Mouse (Mus musculus): Measurements from ENCODE around the gene Serpine3. TPM values are rescaled to one million over a fixed set of nuclear protein-coding genes. Genes with fewer than 3 reads are reported as not detected.
"Not testable (repeated sequence)": the region's sequence is repeated elsewhere in the genome, so short reads cannot be mapped to it uniquely, and the experiment has no call there.

The Serpine3 gene
- not detected for total RNA-seq (2021)
- long read RNA-seq, partial matches to known transcripts, result 0 of 1 reads
- long read RNA-seq, other reads (novel, unspliced or antisense), result 1 of 1 reads

DNA sequence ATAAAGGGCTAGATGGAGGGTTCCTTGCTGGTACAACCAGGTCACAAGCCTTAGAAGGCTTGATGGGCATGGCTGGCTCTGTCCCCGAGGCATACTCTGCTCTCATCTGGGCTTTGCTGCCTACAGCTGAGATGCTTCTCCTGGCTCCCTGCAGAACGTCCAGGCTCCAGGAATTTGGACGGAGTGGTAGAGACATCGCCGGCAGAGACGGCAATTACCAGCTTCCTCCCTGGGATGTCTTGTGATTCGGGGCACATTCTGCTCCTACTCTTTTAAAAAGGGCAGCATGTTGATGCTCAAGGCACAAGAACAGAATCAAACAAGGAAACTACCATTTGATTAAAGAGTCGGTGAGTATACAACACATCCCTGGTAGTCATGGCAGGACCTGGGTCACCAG is at the start of gene Serpine3:
Serpine3 (plus strand) TSS at position 301 of the 400 bp plus-strand sequence.
- no peak for DNase-seq (ENCODE audit: low spot score in 2 of 2)

DNA sequence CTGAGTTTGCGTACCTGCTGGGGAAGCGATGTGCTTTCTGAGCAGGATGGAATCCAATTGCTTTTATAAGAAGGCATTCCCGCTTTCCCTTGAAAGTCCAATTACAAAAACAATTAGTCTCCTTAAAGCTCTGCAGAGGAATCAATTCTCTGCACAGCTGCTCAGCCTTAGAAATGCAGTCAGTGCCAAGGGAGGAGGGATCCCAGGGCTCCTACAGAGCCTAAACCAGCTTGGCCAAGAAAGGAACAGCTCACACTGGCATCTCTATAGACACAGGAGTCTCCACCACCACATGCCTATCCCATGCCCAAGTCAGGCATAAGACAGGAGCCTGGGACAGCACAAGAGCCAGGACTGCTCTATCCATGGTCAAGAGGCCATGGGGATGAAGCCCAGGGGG is 41.1 kb upstream of the Serpine3 start:
- peak in 1 of 2 experiments; percentile 43 for DNase-seq (ENCODE audit: low spot score in 2 of 2)

DNA sequence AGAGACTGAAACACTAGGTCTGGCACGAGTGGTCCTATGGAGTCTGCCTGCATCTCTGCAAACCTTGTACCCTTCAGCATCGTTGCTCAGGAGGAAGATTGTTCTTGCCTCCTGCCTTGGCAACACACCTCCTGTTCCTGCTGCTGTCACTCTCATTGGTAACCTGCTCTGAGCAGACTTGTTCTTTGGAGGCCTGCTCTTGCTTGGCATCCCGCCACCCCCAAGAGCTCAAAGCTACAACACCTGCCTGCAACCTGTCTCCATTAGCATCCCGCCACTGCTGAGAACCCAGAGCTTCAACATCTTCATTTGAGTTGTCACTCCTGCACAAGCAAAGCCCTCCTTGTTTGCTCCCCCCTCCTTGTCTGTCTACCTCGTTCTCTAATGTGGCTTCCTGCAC is 35.5 kb upstream of the Serpine3 start:
- DNase-seq (ENCODE audit: low spot score in 2 of 2), result no peak

DNA sequence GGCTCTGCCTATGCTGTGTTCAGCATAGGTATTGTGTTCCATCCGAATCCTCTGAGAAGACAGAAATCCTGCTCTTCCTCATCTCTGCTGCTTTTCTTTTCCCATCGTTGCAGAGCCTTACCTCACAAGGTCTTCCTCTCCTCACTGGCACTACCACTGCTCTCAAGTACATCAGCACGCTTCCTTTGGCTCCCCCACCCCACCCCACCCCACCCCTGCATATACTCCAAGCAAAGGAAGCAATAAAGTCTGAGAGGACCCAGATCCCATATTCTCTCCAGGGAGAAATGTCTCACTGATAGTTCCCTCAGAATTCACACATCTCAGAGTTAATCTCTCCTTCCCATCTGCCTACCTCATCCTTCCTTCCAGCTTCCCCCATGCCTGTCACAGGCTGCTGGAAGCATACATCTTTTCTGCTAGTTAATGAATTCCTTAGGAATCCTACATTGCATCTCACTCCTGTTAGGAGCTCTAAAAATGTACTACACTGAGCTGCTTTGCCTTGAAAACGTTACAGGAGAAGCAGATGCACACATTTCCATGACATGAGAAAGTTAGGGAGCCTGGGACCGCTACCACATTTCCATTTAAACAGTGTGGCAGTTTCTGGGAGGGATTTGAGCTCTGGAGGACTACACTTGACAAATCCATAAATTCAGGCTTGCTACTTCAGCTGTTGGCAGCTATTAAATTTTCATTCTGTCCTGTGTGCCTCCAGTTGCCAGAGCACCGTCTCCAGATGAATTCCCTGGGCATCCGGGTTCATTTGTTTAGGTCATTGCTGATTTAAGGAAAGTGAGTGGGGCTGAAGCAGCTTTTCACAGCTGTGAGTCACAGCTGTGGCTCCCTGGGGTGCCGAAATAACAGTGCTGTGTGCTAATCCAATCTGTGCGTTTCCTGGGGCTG is 25.8 kb upstream of the Serpine3 start:
- DNase-seq (ENCODE audit: low spot score in 2 of 2), result peak in 1 of 2 experiments; percentile 14

DNA sequence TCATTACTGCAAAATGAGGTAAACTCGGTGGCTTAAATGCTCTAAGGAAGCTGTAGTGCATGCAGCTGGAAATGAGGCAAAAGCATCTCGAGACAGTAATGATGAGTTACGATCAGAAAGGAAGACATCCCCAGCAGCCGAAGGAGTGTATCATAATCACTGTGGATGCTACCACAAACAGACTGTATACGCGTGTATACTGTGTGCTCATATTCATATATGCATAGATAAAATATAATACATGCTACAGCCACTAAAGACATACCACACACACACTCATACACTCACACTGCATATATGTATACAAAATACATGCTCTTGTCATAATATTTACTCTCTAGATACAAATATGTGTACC is 25.1 kb upstream of the Serpine3 start:
- peak in 1 of 2 experiments; percentile 10 for DNase-seq (ENCODE audit: low spot score in 2 of 2)

DNA sequence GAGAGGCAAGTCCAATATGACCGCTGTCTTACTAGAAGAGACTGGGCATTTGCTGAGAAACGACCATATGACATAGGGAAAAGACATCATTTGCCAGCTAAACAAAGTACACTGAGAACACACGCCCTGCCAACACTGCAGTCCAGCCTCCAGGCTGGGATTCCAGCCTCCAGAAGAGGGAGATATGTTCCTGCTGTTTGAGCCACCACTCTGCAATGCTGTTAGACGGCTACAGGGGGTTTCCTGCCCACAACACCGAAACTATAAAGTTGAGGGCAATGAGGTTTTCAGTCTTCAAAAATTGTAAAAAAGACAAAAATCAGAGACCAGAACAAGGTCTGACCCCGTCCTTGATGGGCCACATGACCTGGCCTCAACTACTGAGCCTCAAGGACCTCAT is 24.4 kb upstream of the Serpine3 start:
- no peak for DNase-seq (ENCODE audit: low spot score in 2 of 2)

DNA sequence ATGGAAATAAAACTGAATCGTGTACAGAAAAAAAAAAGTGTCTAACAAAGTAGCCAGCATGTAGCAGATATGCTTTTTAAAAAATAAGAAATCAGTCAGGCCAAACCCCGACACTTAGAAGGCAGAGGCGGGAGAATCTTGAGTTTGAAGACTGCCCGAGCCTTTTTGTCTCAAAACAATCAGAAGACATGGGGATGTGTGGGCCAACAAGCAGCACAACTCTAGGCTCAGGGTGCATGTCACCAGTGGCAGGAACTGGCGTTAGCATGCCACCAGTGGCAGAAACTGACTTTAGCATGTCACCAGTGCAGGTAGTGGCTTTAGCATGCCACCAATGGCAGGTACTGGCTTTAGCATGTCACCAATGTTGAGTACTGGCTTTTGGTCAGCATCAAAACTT is 23.9 kb upstream of the Serpine3 start:
- no peak for DNase-seq (ENCODE audit: low spot score in 2 of 2)

DNA sequence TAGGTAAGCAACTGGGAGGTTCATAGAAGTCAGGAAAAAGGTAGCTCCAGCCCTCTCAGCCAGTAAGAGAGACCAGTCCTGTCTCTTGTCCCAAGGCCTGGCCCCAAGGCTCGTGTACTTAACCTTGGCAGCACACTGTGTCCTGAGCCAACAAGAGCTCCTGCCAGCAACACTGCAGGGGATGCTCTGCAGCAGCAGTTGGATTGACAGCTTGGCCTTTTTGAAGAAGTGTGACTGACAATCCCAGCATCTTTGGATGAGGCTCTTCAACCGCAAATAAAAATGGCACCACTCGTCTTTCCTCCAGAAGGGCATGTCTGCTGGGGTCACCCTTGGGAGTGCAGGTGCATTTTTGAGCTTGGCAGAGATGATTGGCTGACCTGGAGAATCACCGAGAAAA is 23.1 kb upstream of the Serpine3 start:
- no peak for DNase-seq (ENCODE audit: low spot score in 2 of 2)

DNA sequence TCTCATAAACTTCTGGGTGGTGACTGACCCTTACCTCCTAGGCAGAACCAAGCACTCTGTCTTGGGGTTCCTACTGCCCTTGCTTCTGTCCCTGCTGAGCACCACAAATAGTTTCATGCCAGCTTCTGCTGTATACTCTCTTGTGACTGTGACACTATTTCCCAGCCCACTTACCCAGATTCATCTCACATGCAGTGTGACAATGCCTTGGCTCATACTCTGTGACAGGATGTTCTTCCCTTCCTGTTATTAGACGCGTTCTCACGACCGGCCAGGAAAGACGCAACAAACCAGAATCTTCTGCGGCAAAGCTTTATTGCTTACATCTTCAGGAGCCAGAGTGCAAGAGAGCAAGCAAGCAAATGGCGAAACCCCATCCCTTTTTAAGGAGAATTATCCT is 21.1 kb upstream of the Serpine3 start:
- DNase-seq (ENCODE audit: low spot score in 2 of 2), result not testable (repeated sequence)

DNA sequence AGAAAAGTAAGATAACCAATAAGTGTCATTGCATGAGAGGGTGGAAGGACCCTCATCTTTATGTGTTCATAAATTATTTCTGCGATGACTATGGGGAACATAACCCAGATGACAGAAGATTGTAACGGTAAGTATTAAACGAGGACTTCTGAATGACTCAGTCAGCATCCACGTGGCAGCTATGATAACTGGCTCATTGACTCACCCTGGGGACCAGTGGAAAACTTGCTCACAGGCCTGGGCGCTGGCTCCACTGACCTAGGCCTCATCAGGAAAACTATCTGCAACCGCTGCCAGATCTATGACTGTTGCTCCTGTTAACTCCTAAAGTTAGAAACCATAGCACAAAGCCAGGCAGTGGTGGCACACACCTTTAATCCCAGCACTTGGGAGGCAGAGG is 15.1 kb upstream of the Serpine3 start:
- DNase-seq (ENCODE audit: low spot score in 2 of 2), result no peak

DNA sequence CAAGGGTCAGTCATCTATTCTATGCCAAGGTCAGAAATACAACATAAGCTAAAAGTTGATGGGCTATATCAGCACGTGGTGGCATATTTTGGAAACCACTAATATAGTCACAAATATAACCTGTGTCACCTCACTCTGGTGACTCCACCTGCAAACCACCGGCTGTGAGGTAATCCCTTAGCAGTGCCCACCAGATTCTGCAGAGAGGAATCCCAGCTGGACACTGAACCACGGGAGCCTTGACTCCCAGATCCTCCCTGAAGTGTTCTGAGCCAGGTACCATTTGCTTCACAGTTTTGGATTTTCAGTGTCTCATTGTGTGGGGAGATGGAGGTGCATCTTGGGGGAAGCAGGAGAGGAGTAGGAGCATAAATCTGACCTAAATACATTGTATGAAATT is 13.1 kb upstream of the Serpine3 start:
- DNase-seq (ENCODE audit: low spot score in 2 of 2), result no peak

DNA sequence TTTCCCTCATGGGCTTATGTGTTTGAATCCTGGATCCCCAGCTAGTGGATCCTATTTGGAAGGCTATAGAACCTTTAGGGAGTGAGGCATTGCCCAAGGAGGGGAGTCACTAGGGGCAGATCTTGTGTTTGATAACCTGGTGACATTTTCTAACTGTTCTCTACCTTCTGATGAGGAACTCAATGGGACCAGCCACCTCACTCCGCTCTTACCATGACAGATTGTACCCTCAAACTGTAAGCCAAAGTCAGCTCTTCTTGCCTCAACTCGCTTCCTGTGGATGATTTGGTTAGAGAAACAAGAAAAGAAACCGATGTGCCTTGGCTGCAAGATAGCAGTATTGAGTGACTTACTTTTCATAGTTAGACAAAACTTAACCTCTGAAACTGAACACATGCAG is 11.7 kb upstream of the Serpine3 start:
- DNase-seq (ENCODE audit: low spot score in 2 of 2), result no peak

DNA sequence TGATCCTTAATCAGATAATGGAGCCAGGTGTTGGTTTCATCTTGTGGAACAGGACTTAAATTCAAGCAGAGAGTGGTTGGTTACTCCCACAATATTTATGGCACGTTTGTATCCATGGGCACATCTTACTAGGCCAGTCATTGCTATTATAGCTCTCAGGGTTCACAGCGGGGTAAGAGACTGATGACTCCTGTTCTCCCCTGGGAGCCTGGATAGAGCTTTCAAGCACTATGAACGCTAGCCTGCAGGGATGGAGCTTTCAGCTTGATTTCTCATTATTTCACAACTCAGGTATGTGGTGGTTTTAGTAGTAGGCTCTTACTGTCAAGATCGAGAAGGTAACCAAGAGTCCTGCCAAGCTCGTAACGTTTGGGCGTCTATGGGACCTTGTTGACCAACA is 7.5 kb upstream of the Serpine3 start:
- no peak for DNase-seq (ENCODE audit: low spot score in 2 of 2)

DNA sequence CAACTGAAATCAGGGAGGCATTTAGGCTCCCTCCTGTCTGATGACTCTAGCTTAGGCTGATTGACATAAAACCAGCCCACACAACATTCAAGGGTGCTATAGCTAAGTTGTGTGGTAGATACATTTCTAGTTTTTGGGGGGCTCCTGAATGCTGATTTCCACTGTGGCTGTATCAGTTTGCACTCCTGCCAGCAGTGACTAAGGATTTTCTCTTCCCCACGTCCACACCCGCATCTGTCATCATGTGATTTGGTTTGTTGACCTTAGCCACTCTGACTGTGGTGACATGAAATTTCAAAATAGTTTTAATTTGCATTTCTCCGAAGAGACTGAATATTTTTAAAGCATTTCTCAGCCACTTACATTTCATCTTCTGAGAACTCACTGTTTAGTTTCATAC is 6.0 kb upstream of the Serpine3 start:
- DNase-seq (ENCODE audit: low spot score in 2 of 2), result no peak

DNA sequence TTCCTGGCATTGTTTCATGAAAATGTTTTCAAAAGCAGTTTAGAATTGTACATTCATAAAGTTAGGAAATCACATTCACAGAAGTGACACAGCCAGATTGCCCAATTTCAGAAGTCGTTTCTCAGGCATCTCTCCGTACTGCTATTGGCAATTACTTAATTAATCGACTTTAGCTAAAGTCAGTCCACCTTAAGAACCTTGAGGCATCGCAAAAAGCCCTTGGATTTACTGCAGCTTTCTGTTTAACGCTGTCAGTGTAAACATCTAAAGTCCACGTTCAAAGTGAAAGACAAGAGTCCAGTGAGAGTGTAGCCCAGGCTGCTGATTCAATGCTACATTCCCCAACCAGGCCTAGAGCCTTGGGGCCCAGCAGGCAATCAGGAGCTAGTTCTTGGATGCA is 1.1 kb upstream of the Serpine3 start:
- DNase-seq (ENCODE audit: low spot score in 2 of 2), result no peak

DNA sequence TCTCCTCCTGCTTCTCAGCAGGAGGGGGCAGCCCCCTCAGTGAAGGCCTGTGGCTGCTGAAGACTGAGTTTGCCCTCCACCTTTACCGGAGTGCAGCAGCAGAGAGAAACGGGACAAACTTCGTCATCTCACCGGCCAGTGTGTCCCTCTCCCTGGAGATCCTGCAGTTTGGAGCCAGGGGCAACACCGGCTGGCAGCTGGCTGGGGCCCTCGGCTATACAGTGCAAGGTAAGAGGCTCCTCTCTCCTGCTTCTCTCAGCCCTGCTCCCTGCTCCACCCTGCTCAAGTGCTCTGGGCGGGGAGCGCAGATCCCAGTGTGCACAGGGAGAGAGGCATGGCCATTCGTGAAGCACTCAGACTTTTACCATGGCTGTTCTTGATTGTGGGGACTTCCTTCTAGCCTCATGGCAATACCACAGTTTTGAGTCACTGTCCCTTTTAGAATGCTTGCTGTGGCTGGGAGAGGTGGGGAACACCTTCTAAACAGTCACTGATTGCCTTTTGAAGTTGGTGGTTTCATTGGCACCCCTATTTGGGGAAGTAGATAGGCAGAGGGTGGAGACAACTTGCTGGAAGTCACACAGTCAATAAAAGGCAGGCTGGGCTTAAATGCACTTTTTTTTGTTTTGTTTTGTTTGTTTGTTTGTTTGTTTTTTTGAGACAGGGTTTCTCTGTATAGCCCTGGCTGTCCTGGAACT is 1.7 kb downstream of the Serpine3 start:
- DNase-seq (ENCODE audit: low spot score in 2 of 2), result no peak

DNA sequence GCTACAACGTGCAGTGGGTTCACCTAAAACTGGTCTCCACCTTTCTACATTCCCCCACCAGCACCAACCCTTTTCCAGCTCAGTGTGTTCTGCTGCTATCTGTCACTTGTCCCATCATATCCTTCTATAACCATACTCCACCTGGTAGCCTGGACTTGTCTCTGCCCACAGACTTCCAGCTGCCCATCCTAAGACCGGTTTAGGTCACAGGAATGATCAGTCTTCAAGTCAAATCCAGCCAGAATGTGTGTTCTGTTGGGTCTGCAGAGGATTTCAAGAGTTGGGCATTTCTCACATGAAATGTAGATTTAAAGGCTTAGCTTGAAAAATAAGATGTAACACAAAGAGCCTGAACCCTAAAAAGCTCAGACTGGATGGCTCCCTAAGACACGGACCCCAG is 10.2 kb downstream of the Serpine3 start:
- no peak for DNase-seq (ENCODE audit: low spot score in 2 of 2)

DNA sequence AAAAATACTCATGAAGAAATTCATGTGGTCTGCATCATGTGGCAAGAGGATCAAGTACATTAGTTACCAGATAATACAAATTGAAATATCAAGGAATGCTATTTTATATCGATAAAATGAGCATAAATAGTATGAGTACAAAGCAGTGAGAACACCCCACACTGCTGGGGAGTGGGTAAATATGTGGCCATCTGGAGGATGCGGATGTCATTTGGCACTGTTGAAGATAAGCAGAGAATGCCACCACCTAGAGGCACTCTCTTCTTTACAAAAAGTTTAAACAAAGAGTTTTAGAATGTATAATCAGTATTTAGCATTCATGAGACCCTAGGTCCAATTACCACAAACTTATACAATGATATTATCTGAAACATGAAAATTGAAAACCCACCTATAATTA is 54.7 kb downstream of the Serpine3 start:
- DNase-seq (ENCODE audit: low spot score in 2 of 2), result peak in 1 of 2 experiments; percentile 57

DNA sequence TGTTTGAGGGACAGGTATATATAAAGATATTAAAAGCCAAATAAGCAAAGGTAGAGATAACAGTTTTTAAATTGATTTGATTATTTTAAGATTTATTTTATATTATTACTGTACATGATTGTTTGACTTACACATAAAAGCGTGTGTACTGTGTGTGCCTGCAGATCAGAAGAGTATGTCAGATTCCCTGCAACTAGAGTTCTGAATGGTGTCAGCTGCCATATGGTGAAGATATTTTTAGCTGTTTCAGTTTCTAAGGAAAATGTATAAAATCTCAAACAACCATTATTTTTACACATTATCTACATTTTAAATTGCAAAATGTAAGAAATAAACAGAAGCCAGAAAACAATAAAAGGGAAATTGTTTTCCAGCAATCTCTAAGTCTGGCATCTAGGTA is 58.2 kb downstream of the Serpine3 start:
- no peak for DNase-seq (ENCODE audit: low spot score in 2 of 2)

DNA sequence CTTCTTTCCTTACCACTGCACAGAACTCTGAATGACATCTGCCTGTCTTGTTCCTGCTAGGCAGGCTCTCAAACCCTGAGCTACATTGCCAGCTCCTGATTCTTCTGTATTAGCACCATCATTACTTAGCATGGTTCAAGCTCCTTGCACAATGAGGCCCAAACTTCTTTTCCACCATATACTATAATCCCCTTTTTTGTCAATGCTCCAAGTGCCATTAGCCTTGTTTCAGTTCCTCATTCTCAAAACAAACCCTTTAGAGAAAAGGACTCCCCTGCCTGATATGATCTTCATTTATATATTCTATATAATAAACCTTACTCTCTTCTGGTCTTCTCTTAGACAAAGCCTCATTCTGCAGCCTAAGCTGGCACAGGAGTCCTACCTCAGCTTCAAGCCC is 61.1 kb downstream of the Serpine3 start:
- no peak for DNase-seq (ENCODE audit: low spot score in 2 of 2)

DNA sequence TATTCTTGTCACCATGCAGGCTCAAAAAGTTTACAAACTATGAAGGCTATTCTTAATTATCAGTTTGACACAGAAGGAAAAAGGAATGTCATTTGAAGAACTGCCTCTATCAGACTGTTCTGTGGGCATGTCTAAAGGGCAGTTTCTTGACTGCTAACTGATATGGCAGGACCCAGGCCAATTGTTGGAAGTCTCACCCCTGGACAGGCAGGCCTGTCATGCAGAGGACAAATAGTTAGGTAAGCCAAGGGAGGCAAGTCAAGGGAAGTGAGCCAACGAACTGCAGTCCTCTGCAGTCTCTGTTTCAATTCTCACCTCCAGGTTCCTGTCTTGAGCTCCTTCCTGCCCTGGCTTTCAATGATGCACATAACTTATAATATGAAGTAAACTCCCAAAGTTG is 68.4 kb downstream of the Serpine3 start:
- no peak for DNase-seq (ENCODE audit: low spot score in 2 of 2)

DNA sequence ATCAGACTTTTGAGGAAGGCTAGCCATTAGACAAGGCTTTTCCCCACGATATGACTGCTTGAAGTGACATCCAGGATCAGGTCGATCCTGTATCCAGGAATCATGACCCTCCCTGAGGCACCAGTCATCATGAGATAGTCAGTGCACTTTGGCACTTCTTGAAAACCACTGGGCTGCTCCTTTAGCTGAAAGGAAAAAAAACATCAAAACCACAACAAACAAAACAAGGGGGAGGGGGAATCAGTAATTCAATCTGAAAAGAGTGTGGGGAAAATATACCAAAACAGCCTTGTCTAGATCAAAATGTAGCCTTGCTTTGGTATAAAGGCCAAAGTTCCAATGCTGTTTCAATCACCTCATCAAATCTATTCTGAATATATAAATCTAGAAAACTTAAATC is 70.2 kb downstream of the Serpine3 start:
- DNase-seq (ENCODE audit: low spot score in 2 of 2), result no peak

DNA sequence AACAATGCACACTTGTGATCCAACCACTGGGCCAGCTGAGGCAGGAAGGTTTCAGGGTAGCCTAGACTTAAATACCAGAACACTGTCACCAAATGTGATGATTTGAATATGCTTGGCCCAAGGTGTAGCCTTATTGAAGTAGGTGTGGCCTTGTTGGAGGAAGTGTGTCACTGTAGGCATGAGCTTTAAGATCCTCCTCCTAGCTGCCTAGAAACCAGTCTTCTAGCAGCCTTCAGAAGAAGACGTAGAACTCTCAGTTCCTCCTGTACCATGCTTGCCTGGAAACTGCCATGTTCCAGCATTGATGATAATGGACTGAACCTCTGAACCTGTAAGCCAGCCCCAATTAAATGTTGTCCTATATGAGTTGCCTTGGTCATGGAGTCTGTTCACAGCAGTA is 72.2 kb downstream of the Serpine3 start:
- no peak for DNase-seq (ENCODE audit: low spot score in 2 of 2)

All from layer of hippocampus, adult 18-20 months (tissue).